Mouse (Mus musculus) thymus, adult 2 months (tissue): ENCODE results near the gene Sox2. TPM values are rescaled to one million over a fixed set of nuclear protein-coding genes. Genes with fewer than 3 reads are reported as not detected.

Source experiments
- DNase-seq: peaks from one replicate; pipeline ENCODE4 v3.0.0; 2021
- H3K27ac ChIP-seq: fragments of 200-500 bp; 2 replicates; pipeline ENCODE4 v1.5.1; 2012; ENCODE audit warnings: low read length, control low read depth; ENCODE audit not compliant: control insufficient read depth, insufficient read depth
- H3K27me3 ChIP-seq: fragments of 200-500 bp; 2 replicates; pipeline ENCODE4 v1.6.1; 2012; ENCODE audit warnings: mild to moderate bottlenecking, low read length, moderate library complexity, mixed read lengths; ENCODE audit not compliant: control insufficient read depth, insufficient read depth
- H3K36me3 ChIP-seq: fragments of 200-500 bp; 2 replicates; pipeline ENCODE4 v1.6.1; 2012; ENCODE audit warnings: mild to moderate bottlenecking, low read length, moderate library complexity; ENCODE audit not compliant: control insufficient read depth, insufficient read depth
- H3K4me1 ChIP-seq: fragments of 200-500 bp; replicated peaks from 2 replicates; pipeline ENCODE4 v1.6.1; 2012; ENCODE audit warnings: low read length; ENCODE audit not compliant: control insufficient read depth, insufficient read depth
- H3K4me3 ChIP-seq: fragments of 200-500 bp; 2 replicates; pipeline ENCODE4 v1.5.1; 2012; ENCODE audit warnings: mild to moderate bottlenecking, low read length, control low read depth, moderate library complexity; ENCODE audit not compliant: control insufficient read depth, insufficient read depth
- CTCF ChIP-seq: fragments of 200-500 bp; IDR thresholded peaks from 2 replicates; pipeline ENCODE4 v1.5.1; 2012; ENCODE audit warnings: mild to moderate bottlenecking, control low read depth, low read length, moderate library complexity, borderline replicate concordance; ENCODE audit not compliant: control insufficient read depth, poor library complexity, insufficient read depth; ENCODE audit errors: extremely low read depth
- POLR2A ChIP-seq: fragments of 200-500 bp; IDR thresholded peaks from 2 replicates; pipeline ENCODE4 v1.6.1; 2012; ENCODE audit warnings: mild to moderate bottlenecking, low read length, control low read depth, moderate library complexity; ENCODE audit not compliant: control insufficient read depth, poor library complexity, insufficient read depth; ENCODE audit errors: extremely low read depth
- WGBS: fragments of 180-500 bp; shearing (Covaris S2); methylation state at CpG from one replicate; pipeline ENCODE4 v1.1.7; 2018; 5-methylcytosine and 5-hydroxymethylcytosine counted together
- polyA plus RNA-seq: library from polyadenylated mRNA; depleted of rRNA; stranded (reverse); fragments of >200 nt; gene quantifications from 2 replicates; pipeline ENCODE4 v1.2.3, GENCODE M21; 2012

Sox2 gene
- polyA plus RNA-seq, 1 experiment = 0.19 TPM

DNA sequence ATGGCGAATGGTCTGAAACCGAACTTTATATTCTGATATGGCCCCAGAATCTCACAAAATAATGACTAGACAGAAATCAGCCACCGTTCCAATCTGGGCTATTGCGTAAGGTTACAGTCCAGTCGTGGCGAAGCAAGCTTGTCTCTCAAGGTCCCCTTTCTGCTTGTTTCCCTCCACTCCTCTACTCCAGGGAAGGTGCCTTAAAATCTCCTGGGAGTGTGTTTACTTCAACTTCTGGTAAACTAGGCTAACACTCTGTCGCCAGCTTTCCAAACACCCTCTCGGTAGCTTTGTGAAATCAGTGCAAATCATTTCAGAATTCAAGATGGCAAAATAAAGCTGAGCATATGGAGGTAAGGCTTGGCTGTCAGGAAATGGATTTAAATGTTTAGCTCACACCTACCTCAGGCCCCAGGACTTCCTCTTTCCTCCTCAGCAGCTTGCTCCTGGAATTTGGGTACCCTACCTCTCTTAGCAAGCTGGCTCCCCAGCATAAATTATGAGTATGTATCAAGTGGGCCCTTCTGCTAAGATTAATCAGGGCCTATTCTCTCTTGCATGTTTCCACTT is 8.8 kb downstream of the Sox2 start:
- no peak overlapping the region for H3K4me3 ChIP-seq
- H3K36me3 ChIP-seq = no peaks in the 10 kb centered on the region
- DNase-seq = no peak
- no peak overlapping the region for H3K27ac ChIP-seq
- H3K4me1 ChIP-seq = no peaks in the 10 kb centered on the region
- 54% methylated on average over 8 of the region's 8 CpGs for WGBS
- TF ChIP-seq POLR2A = no peak
- TF ChIP-seq CTCF = no peak
- peaks cover 18% of the 10 kb centered on the region; the same call in 1 of the 2 replicates for H3K27me3 ChIP-seq

DNA sequence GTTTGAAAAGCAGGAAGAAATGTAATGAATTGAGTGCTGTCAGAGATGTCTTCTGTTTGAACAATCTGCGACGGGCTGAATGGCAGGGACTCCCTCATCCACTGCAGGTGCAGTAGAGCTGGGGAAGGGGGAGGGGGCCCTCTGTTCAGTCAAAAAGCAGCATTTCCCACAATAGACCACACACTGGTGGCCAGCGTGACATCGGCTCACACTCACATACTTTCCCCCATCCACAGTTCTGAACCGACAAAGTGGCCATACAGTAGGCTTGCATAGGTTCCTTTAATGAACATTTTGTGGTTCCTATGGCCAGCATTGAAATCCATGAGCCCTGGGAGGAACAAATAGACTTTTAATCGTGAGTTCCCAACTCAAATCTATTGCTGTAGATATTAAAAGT is 9.7 kb downstream of the Sox2 start:
- H3K4me1 ChIP-seq = no peaks in the 10 kb centered on the region
- H3K27ac ChIP-seq = no peak overlapping the region
- peaks cover 21% of the 10 kb centered on the region; the same call in 1 of the 2 replicates for H3K27me3 ChIP-seq
- no peak for TF ChIP-seq CTCF
- no peak for TF ChIP-seq POLR2A
- DNase-seq = no peak
- H3K4me3 ChIP-seq = no peak overlapping the region
- H3K36me3 ChIP-seq = no peaks in the 10 kb centered on the region
- 12% methylated on average over 6 of the region's 6 CpGs for WGBS

- Histone ChIP-seq H3K4me1 (no peaks in the 10 kb centered on the region; the same call in 1 of the 2 replicates), H3K27me3 (peaks cover 21% of the 10 kb centered on the region; the same call in 1 of the 2 replicates), H3K36me3 (no peaks in the 10 kb centered on the region), H3K4me3 (no peak overlapping the region), H3K27ac (no peak overlapping the region)
- TF ChIP-seq CTCF (no peak), POLR2A (no peak)
- WGBS = 12% methylated on average over 14 of the region's 14 CpGs
- no peak for DNase-seq
Observed at GRCm38 (mm10) chr3:34660542-34661290, 10.5 kb downstream of the Sox2 start.

DNA sequence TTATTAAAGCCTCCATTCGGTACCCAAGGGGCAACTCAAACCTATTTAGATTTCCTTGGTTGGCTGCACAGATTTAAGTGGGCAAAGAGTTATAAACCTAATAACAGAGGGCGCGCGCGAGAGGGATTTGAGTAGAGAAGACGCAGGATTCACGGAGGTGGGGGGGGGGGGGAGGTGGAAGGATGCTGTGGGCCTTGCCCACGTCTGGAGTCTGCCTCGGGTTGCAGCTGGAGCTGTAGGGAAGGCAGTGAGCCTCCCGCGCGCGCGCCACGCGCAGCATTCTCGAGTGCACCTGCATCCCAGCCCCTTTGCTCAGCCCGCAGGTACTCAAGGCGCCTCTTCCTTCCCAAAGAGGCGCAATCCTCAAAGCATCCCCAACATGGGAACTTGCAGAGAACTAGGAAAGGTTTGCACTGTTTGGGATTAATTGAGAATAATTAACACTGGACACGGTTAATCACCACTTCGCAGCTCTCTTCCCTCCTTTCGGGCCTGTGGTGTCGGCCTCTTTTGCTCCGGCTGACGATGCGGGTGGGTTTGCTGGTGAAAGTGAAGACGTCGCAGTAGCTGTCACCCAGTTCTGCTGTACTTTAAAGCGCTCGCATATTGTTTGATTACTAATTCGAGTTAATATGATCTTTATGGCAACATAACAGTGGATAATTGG is 11.3 kb downstream of the Sox2 start:
- Histone ChIP-seq H3K4me3 (no peak overlapping the region), H3K36me3 (no peaks in the 10 kb centered on the region), H3K27ac (no peak overlapping the region), H3K4me1 (no peaks in the 10 kb centered on the region; the same call in 1 of the 2 replicates), H3K27me3 (peaks cover 17% of the 10 kb centered on the region; the same call in 1 of the 2 replicates)
- 7% methylated on average over 32 of the region's 32 CpGs for WGBS
- TF ChIP-seq CTCF = no peak
- DNase-seq = no peak

DNA sequence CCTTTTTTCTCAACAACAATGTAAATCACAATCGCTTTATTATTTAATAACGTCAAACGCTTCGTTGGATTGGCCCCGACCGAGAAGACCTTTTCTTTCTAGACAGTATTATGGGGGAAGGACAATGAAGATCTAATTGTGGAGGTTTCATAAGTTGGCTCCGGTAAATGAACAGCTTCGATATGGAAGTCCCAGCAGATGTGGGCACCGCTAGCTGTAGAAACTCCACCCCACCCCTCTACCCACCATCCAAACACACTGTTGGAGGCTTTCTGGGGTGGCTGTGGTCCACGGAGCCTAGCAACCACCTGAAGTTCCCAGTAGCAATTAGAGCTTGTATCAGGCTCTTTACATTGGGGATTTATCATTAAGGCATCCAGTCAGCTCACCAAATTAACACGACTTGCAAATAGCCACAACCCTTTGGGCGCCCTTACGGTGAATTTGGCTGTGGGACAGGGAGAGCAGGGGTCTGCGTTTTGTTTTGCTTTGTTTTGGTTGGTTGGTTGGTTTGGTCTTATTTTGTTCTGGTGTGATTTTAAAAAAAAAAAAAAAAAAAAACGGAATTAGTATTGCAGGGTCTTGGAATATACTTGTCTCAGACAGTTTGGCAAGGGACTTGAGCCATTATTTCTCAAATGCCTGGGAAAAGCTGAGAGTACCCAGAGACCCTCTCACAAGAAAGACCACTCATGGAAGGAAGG is 12.0 kb downstream of the Sox2 start:
- 11% methylated on average over 15 of the region's 15 CpGs for WGBS
- no peaks in the 10 kb centered on the region; the same call in 1 of the 2 replicates for H3K4me1 ChIP-seq
- no peak overlapping the region for H3K27ac ChIP-seq
- peaks cover 14% of the 10 kb centered on the region; the same call in 1 of the 2 replicates for H3K27me3 ChIP-seq
- no peak for TF ChIP-seq CTCF
- TF ChIP-seq POLR2A = no peak
- no peaks in the 10 kb centered on the region for H3K36me3 ChIP-seq
- H3K4me3 ChIP-seq = no peak overlapping the region
- DNase-seq = no peak
